Mouse (Mus musculus): ENCODE measurements around the gene Cybc1.
A peak's percentile ranks its signal among the peaks of the same experiment; 100 is the strongest.

DNA sequence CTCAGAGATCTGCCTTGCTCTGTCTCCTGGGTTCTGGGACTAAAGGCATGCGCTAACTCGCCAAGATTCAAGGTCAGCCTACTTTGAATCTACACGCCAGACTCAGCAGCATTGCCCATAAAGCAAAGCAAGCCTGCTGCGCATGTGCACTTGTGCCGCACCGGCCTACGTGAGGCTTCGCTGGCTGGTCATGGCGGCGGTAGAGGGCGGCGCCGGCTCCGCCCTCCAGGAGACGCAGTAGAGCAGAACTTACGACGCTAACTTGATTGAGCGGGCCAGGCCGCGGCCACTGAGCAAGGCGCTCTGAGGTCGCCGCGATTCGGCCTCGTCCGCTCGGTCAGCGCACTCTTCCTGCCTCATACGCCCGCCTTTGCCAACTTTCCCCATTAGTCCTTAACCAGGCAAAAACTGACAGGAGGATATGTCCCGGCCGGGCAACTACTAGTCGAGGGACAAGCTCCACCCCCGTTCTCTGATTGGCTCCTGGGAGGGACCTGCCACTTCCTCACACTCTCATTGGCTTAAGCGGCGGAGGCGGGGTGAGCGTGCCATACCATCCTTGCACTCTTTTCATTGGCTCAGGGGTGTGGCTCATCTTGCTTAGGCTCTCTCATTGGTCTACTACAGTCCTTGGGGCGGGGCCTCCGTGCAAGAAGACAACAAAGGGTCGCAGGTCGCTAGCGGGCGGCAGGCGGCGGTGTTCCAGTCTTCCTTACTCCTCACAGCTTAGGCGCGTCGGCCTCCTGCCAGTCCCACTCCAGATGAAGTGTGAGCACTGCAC, 7.6 kb upstream of the Cybc1 start, which contains the start of gene Narf:
- TF ChIP-seq CTCF (IDR thresholded peaks at IDR 0.05; ENCODE audit: extremely low read depth, insufficient read depth, insufficient read length, insufficient replicate concordance) (peak; percentile 49; the same call in 1 of the 2 replicates), POLR2A (IDR thresholded peaks at IDR 0.05; ENCODE audit: low read depth, low read length) (peak; percentile 81)

Data from spleen, adult 2 months (tissue).